Mouse (Mus musculus): Measurements from ENCODE around the gene Hhatl. TPM values are rescaled to one million over a fixed set of nuclear protein-coding genes. Genes with fewer than 3 reads are reported as not detected.

Gene Hhatl
- polyA plus RNA-seq, 2 experiments = not detected

- 72% methylated on average over 3 of the region's 3 CpGs for WGBS (ENCODE audit: insufficient replicate concordance)
Measured at GRCm38 (mm10) chr9:121756785-121757184, 35.5 kb downstream of the Hhatl start.

GRCm38 (mm10) chr9:121754624-121755023 lies 37.7 kb downstream of the Hhatl start:
- Histone ChIP-seq H3K4me1 (replicated peaks; ENCODE audit: control insufficient read depth in 2 of 2, insufficient read depth in 2 of 2, low read length in 1 of 2) (0 out of 4 replicates have a peak, but pooled peaks cover 0 to 3% of the 10 kb centered on the region in 2 experiments), H3K27ac (no peak overlapping the region), H3K9me3 (ENCODE audit: control insufficient read depth, low read length) (no peaks in the 10 kb centered on the region), H3K27me3 (ENCODE audit: control insufficient read depth, insufficient read depth, low read length) (peaks cover 14% of the 10 kb centered on the region), H3K4me2 (ENCODE audit: low read depth) (no peak overlapping the region), H3K36me3 (replicated peaks; ENCODE audit: control insufficient read depth, insufficient read depth, low read depth) (peaks cover 59% of the 10 kb centered on the region), H3K4me3 (ENCODE audit: insufficient read depth in 1 of 2, low read depth in 2 of 2, low read length in 2 of 2) (no peak overlapping the region), H3K9ac (replicated peaks) (no peak overlapping the region)
- 78% methylated on average over 3 of the region's 3 CpGs for WGBS (ENCODE audit: insufficient replicate concordance)
- ATAC-seq (ENCODE audit: insufficient read depth) (no peak), DNase-seq (ENCODE audit: low read depth in 3 of 3, low spot score in 3 of 3) (no peak)
- TF ChIP-seq EP300 (IDR thresholded peaks at IDR 0.05; ENCODE audit: low read depth) (no peak), CTCF (IDR thresholded peaks at IDR 0.05; ENCODE audit: low read depth) (no peak)

More at GRCm38 (mm10) chr9:121756785-121757184, 35.5 kb downstream of the Hhatl start:
- Histone ChIP-seq H3K4me1 (replicated peaks; ENCODE audit: control insufficient read depth in 2 of 2, insufficient read depth in 2 of 2, low read length in 1 of 2) (0 out of 4 replicates have a peak, but pooled peaks cover 0 to 3% of the 10 kb centered on the region in 2 experiments), H3K27me3 (ENCODE audit: control insufficient read depth, insufficient read depth, low read length) (peaks cover 33% of the 10 kb centered on the region), H3K9ac (replicated peaks) (no peak overlapping the region), H3K9me3 (ENCODE audit: control insufficient read depth, low read length) (no peaks in the 10 kb centered on the region), H3K36me3 (replicated peaks; ENCODE audit: control insufficient read depth, insufficient read depth, low read depth) (peaks cover 38% of the 10 kb centered on the region), H3K4me3 (ENCODE audit: insufficient read depth in 1 of 2, low read depth in 2 of 2, low read length in 2 of 2) (no peak overlapping the region), H3K4me2 (ENCODE audit: low read depth) (no peak overlapping the region), H3K27ac (no peak overlapping the region)
- no peak for DNase-seq (ENCODE audit: low read depth in 3 of 3, low spot score in 3 of 3)
- TF ChIP-seq EP300 (IDR thresholded peaks at IDR 0.05; ENCODE audit: low read depth) (no peak), CTCF (IDR thresholded peaks at IDR 0.05; ENCODE audit: low read depth) (no peak)
- no peak for ATAC-seq (ENCODE audit: insufficient read depth)

GRCm38 (mm10) chr9:121752774-121753173 lies 39.5 kb downstream of the Hhatl start:
- no peak for ATAC-seq (ENCODE audit: insufficient read depth)
- 88% methylated on average over 9 of the region's 9 CpGs for WGBS (ENCODE audit: insufficient replicate concordance)

GRCm38 (mm10) chr9:121744051-121744450 lies 48.3 kb downstream of the Hhatl start:
- Histone ChIP-seq H3K36me3 (replicated peaks; ENCODE audit: control insufficient read depth, insufficient read depth, low read depth) (peaks cover 72% of the 10 kb centered on the region), H3K4me2 (ENCODE audit: low read depth) (no peak overlapping the region), H3K27me3 (ENCODE audit: control insufficient read depth, insufficient read depth, low read length) (no peaks in the 10 kb centered on the region), H3K27ac (no peak overlapping the region), H3K9ac (replicated peaks) (no peak overlapping the region), H3K4me3 (ENCODE audit: insufficient read depth in 1 of 2, low read depth in 2 of 2, low read length in 2 of 2) (no peak overlapping the region), H3K4me1 (replicated peaks; ENCODE audit: control insufficient read depth in 2 of 2, insufficient read depth in 2 of 2, low read length in 1 of 2) (no peaks in the 10 kb centered on the region), H3K9me3 (ENCODE audit: control insufficient read depth, low read length) (no peaks in the 10 kb centered on the region)
- no peak for DNase-seq (ENCODE audit: low read depth in 3 of 3, low spot score in 3 of 3)
- WGBS (ENCODE audit: insufficient replicate concordance) = 62% methylated on average over 8 of the region's 8 CpGs
- TF ChIP-seq CTCF (IDR thresholded peaks at IDR 0.05; ENCODE audit: low read depth) (no peak), EP300 (IDR thresholded peaks at IDR 0.05; ENCODE audit: low read depth) (no peak)
- ATAC-seq (ENCODE audit: insufficient read depth) = no peak

More at GRCm38 (mm10) chr9:121752774-121753173, 39.5 kb downstream of the Hhatl start:
- TF ChIP-seq EP300 (IDR thresholded peaks at IDR 0.05; ENCODE audit: low read depth) (no peak), CTCF (IDR thresholded peaks at IDR 0.05; ENCODE audit: low read depth) (no peak)
- H3K4me1 ChIP-seq (replicated peaks; ENCODE audit: control insufficient read depth in 2 of 2, insufficient read depth in 2 of 2, low read length in 1 of 2) = no peaks in the 10 kb centered on the region
- peaks cover 78% of the 10 kb centered on the region for H3K36me3 ChIP-seq (replicated peaks; ENCODE audit: control insufficient read depth, insufficient read depth, low read depth)
- no peaks in the 10 kb centered on the region for H3K9me3 ChIP-seq (ENCODE audit: control insufficient read depth, low read length)
- H3K27ac ChIP-seq = no peak overlapping the region
- no peak overlapping the region for H3K9ac ChIP-seq (replicated peaks)
- no peak overlapping the region for H3K4me2 ChIP-seq (ENCODE audit: low read depth)
- H3K27me3 ChIP-seq (ENCODE audit: control insufficient read depth, insufficient read depth, low read length) = no peaks in the 10 kb centered on the region
- H3K4me3 ChIP-seq (ENCODE audit: insufficient read depth in 1 of 2, low read depth in 2 of 2, low read length in 2 of 2) = no peak overlapping the region
- no peak for DNase-seq (ENCODE audit: low read depth in 3 of 3, low spot score in 3 of 3)

- no peak for ATAC-seq (ENCODE audit: insufficient read depth)
- peaks cover 43% of the 10 kb centered on the region for H3K36me3 ChIP-seq (replicated peaks; ENCODE audit: control insufficient read depth, insufficient read depth, low read depth)
- no peak overlapping the region for H3K27ac ChIP-seq
- no peak overlapping the region for H3K9ac ChIP-seq (replicated peaks)
- no peaks in the 10 kb centered on the region for H3K27me3 ChIP-seq (ENCODE audit: control insufficient read depth, insufficient read depth, low read length)
- no peaks in the 10 kb centered on the region for H3K9me3 ChIP-seq (ENCODE audit: control insufficient read depth, low read length)
- TF ChIP-seq CTCF (IDR thresholded peaks at IDR 0.05; ENCODE audit: low read depth) (no peak), EP300 (IDR thresholded peaks at IDR 0.05; ENCODE audit: low read depth) (no peak)
- no peak overlapping the region for H3K4me2 ChIP-seq (ENCODE audit: low read depth)
- no peaks in the 10 kb centered on the region for H3K4me1 ChIP-seq (replicated peaks; ENCODE audit: control insufficient read depth in 2 of 2, insufficient read depth in 2 of 2, low read length in 1 of 2)
- H3K4me3 ChIP-seq (ENCODE audit: insufficient read depth in 1 of 2, low read depth in 2 of 2, low read length in 2 of 2) = no peak overlapping the region
- WGBS (ENCODE audit: insufficient replicate concordance) = 73% methylated on average over 3 of the region's 3 CpGs
- DNase-seq (ENCODE audit: low read depth in 3 of 3, low spot score in 3 of 3) = no peak
Measured at GRCm38 (mm10) chr9:121741168-121741567, 51.1 kb downstream of the Hhatl start.
